Mouse (Mus musculus) midbrain, postnatal 0 days (tissue): ENCODE measurements around the gene Trmt5. TPM values are rescaled to one million over a fixed set of nuclear protein-coding genes. Genes with fewer than 3 reads are reported as not detected.
A peak's percentile ranks its signal among the peaks of the same experiment; 100 is the strongest.

Experiments
- ATAC-seq: fragments of 200-750 bp; cut with Nextera tagmentation; 2 replicates; pipeline ENCODE4 v1.8.0; 2017; ENCODE audit warnings: moderate number of reproducible peaks, mild to moderate bottlenecking, moderate TSS enrichment, moderate library complexity; ENCODE audit not compliant: low FRiP score
- DNase-seq: peaks from one replicate; pipeline ENCODE4 v3.0.0-alpha.2; 2015; ENCODE audit warnings: low spot score
- H3K27ac ChIP-seq: fragments of 300-500 bp; sonication (generic); 2 replicates; pipeline ENCODE4 v1.5.1; 2014; ENCODE audit warnings: low read depth, mild to moderate bottlenecking, low read length, mixed read lengths
- H3K27me3 ChIP-seq: fragments of 300-500 bp; sonication (generic); 2 replicates; pipeline ENCODE4 v1.6.1; 2014; ENCODE audit warnings: low read length, control low read depth, mixed read lengths; ENCODE audit not compliant: insufficient read depth
- H3K36me3 ChIP-seq: fragments of 300-500 bp; sonication (generic); 2 replicates; pipeline ENCODE4 v1.6.1; 2014; ENCODE audit warnings: low read length, control low read depth, mixed read lengths; ENCODE audit not compliant: insufficient read depth
- H3K4me1 ChIP-seq: fragments of 300-500 bp; sonication (generic); 2 replicates; pipeline ENCODE4 v1.6.1; 2014; ENCODE audit warnings: mild to moderate bottlenecking, control low read depth, antibody characterized with exemption, low read length, mixed read lengths; ENCODE audit not compliant: insufficient read depth
- H3K4me2 ChIP-seq: fragments of 300-500 bp; sonication (generic); 2 replicates; pipeline ENCODE4 v1.6.1; 2014; ENCODE audit warnings: low read depth, mild to moderate bottlenecking, low read length, mixed read lengths; ENCODE audit not compliant: poor library complexity, severe bottlenecking
- H3K4me3 ChIP-seq: fragments of 300-500 bp; sonication (generic); 2 replicates; pipeline ENCODE4 v1.5.1; 2014; ENCODE audit warnings: low read depth, mild to moderate bottlenecking, low read length, moderate library complexity
- H3K9ac ChIP-seq: fragments of 300-500 bp; sonication (generic); replicated peaks from 2 replicates; pipeline ENCODE4 v1.6.1; 2014; ENCODE audit warnings: mild to moderate bottlenecking, low read length, moderate library complexity, mixed read lengths; ENCODE audit not compliant: poor library complexity, severe bottlenecking
- H3K9me3 ChIP-seq: fragments of 300-500 bp; sonication (generic); 2 replicates; pipeline ENCODE4 v1.6.1; 2016; ENCODE audit warnings: low read length, control low read depth
- CTCF ChIP-seq: IDR thresholded peaks from 2 replicates; pipeline ENCODE4 v1.5.1; 2016; ENCODE audit warnings: antibody characterized with exemption, mild to moderate bottlenecking
- WGBS: fragments of 180-500 bp; shearing (Covaris S2); extraction: QIAGEN DNeasy Blood & Tissue Kit; methylation state at CpG from one replicate; pipeline ENCODE4 v1.1.7; 2014; 5-methylcytosine and 5-hydroxymethylcytosine counted together
- polyA plus RNA-seq: library from polyadenylated mRNA; unstranded; fragments of >200 nt; fragmentation: Nextera tagmentation; extraction: Ambion mirVana; gene quantifications from 2 replicates; pipeline ENCODE4 v1.2.1, GENCODE M21; 2015
- total RNA-seq: library from RNA; depleted of rRNA; stranded (reverse); fragments of >200 nt; gene quantifications from 2 replicates; pipeline ENCODE4 v1.2.3, GENCODE M21; 2014

Gene Trmt5
- total and polyA plus RNA-seq, 2 experiments from 2014 or later = 9.4 to 13.4 TPM

DNA sequence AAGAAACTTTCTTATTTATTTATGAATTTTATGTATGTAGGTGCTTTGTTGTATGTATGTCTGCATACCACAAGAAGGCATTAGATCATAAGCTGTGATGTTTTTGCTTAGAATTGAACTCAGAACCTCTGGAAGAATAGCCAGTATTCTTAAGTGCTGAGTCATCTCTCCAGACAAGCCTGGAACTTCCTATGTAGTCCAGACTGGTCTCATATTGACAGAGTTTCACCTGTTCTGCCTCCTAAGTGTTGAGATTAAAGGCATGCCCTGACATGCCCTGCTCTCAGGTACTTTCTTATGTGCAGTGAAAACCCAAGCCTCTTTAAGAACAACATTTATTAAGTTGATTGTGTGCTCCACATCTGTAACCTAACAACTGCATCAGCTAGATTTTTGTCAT lies 8.4 kb upstream of the Trmt5 start:
- Histone ChIP-seq H3K36me3 (peaks cover 11% of the 10 kb centered on the region), H3K27me3 (no peaks in the 10 kb centered on the region), H3K9ac (no peak overlapping the region), H3K27ac (no peak overlapping the region), H3K9me3 (no peaks in the 10 kb centered on the region), H3K4me3 (no peak overlapping the region), H3K4me2 (no peak overlapping the region), H3K4me1 (no peaks in the 10 kb centered on the region)
- TF ChIP-seq CTCF = no peak
- DNase-seq (no peak), ATAC-seq (no peak)

DNA sequence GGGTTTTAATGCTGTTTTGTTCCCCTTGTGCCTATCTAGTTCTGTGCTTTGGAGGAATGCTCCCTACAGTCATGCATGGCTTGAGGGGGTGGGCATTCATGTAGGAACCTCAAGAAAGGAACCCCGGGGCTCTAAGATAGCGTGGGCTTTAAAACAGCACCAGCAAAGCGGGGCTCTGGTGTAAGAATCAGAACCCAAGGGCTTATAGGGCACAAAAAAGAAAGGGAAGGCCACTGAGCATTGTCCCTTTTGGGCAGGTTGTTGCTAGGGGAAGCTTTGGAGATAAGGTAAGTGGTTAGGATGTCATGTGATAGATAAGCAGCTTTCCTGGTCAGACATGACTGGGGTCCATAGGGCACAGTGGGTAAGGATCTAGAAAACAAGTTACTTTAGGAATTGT lies 2.1 kb upstream of the Trmt5 start:
- TF ChIP-seq CTCF = no peak
- DNase-seq = no peak
- H3K4me1 ChIP-seq = peaks cover 12% of the 10 kb centered on the region; the same call in 1 of the 2 replicates
- WGBS = 96% methylated on average over 3 of the region's 3 CpGs
- ATAC-seq = no peak
- H3K27me3 ChIP-seq = no peaks in the 10 kb centered on the region
- no peak overlapping the region for H3K4me3 ChIP-seq
- H3K4me2 ChIP-seq = no peak overlapping the region
- no peak overlapping the region for H3K9ac ChIP-seq
- H3K9me3 ChIP-seq = no peaks in the 10 kb centered on the region
- no peak overlapping the region for H3K27ac ChIP-seq
- H3K36me3 ChIP-seq = peaks cover 7% of the 10 kb centered on the region

DNA sequence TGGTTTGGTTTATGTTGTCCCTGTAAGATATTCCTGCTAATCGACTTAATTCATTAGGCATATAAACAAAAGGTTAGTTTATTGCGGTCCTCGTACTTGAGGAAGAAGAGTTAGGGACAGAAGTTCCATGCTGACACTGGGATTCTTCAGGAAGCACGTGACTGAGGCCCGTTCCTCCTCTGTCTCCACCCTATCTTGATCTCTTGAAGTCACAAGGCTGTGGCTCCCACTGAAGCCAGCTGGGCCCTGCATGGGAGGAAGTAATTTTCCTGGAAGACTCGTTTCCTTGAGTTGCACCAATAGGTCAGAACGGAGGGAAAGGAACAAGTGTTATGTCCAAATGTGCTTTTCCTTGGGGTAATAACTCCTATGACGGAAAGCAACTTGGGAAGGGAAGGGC lies 1.1 kb upstream of the Trmt5 start:
- 71% methylated on average over 8 of the region's 8 CpGs for WGBS
- ATAC-seq (no peak), DNase-seq (no peak)
- Histone ChIP-seq H3K27me3 (no peaks in the 10 kb centered on the region), H3K4me2 (peak overlapping the region; percentile 64), H3K36me3 (peaks cover 7% of the 10 kb centered on the region), H3K27ac (peak overlapping the region; percentile 76; the same call in 1 of the 2 replicates), H3K9me3 (no peaks in the 10 kb centered on the region), H3K4me3 (peak overlapping the region; percentile 70), H3K9ac (0 out of 2 replicates have a peak overlapping the region, but pooled peaks have one; percentile 77), H3K4me1 (peaks cover 12% of the 10 kb centered on the region; the same call in 1 of the 2 replicates)
- no peak for TF ChIP-seq CTCF

DNA sequence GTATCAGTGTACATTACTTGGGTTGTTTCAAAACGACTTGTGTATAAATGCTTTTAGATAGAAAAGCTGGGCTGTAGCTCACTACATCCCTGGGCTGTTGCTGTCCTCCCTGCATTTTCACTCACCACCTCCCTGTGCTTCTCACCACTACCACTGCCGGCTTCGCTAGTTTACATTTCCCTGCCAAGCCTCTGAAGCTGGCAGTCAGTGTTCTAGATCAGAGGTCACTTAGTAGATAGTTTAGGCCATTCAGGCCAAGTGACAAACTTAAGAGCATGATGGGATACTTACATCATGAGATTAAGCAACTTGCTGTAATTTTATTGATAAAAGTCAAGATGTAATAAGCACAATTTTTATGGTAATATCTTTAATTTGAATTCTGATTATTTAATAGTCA lies 11.6 kb downstream of the Trmt5 start:
- Histone ChIP-seq H3K27me3 (no peaks in the 10 kb centered on the region), H3K9me3 (no peaks in the 10 kb centered on the region), H3K27ac (no peak overlapping the region), H3K4me2 (no peak overlapping the region), H3K9ac (no peak overlapping the region), H3K36me3 (peaks cover 18% of the 10 kb centered on the region), H3K4me3 (no peak overlapping the region), H3K4me1 (no peaks in the 10 kb centered on the region)
- ATAC-seq = no peak
- no peak for TF ChIP-seq CTCF
- DNase-seq = no peak
- WGBS = 96% methylated on average over 3 of the region's 3 CpGs

DNA sequence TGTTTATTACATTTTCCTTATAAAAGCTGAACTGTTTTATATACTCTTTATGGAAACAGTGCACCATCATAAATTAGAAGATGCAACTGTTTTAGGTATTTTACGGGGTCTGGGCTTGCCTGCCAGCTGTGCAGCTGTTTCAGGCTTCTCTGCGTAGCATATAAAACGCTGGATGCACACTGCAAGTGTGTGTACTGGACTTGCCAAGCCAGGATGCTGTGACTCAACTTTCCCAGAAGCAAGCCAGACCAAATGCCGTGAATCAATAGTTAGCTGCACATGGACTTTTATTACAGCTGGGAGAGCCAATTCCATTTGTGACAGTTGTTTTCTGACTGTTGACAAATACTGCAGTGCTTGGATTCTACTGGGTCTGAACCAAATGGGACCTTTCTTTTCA lies 16.6 kb downstream of the Trmt5 start:
- Histone ChIP-seq H3K4me2 (no peak overlapping the region), H3K9me3 (no peaks in the 10 kb centered on the region), H3K4me3 (no peak overlapping the region), H3K4me1 (no peaks in the 10 kb centered on the region), H3K27ac (no peak overlapping the region), H3K36me3 (peaks cover 9% of the 10 kb centered on the region; the same call in 1 of the 2 replicates), H3K27me3 (no peaks in the 10 kb centered on the region), H3K9ac (no peak overlapping the region)
- TF ChIP-seq CTCF = no peak
- ATAC-seq (no peak), DNase-seq (no peak)
- 93% methylated on average over 4 of the region's 4 CpGs for WGBS

DNA sequence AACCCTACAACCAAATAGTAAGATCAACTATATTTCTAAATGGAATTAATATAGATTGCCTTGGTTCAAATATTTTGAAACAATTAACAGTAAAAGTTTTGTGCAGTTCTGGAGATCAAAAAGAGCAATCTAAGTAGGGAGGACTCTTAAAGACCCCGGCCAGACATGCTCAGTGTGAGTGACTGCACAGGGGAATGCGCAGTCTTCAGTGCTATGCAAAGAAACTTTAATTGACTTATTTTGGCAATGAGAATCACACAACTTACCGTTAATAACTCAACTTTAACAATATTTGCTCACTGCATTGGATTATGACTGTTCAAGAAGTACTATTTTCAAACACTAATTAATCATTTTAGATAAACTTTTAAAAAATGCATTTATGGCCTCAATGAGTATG lies 17.0 kb downstream of the Trmt5 start:
- ATAC-seq = no peak
- Histone ChIP-seq H3K4me2 (no peak overlapping the region), H3K27ac (no peak overlapping the region), H3K4me3 (no peak overlapping the region), H3K9ac (no peak overlapping the region), H3K36me3 (peaks cover 5% of the 10 kb centered on the region; the same call in 1 of the 2 replicates), H3K4me1 (no peaks in the 10 kb centered on the region), H3K27me3 (no peaks in the 10 kb centered on the region), H3K9me3 (no peaks in the 10 kb centered on the region)
- WGBS = 95% methylated on average over 3 of the region's 3 CpGs
- DNase-seq = no peak
- TF ChIP-seq CTCF = no peak
